Mouse (Mus musculus) heart, embryonic 15.5 days (tissue): Measurements from ENCODE around the gene Arhgap32. TPM values are rescaled to one million over a fixed set of nuclear protein-coding genes. Genes with fewer than 3 reads are reported as not detected.
A peak's percentile ranks its signal among the peaks of the same experiment; 100 is the strongest.
"Not testable (repeated sequence)": the region's sequence is repeated elsewhere in the genome, so short reads cannot be mapped to it uniquely, and the experiment has no call there.

Source experiments
- ATAC-seq: fragments of 200-750 bp; cut with Nextera tagmentation; replicated peaks from 2 replicates; pipeline ENCODE4 v1.8.0; 2017; ENCODE audit warnings: low read depth, moderate TSS enrichment; ENCODE audit not compliant: insufficient number of reproducible peaks, insufficient read depth, low FRiP score
- H3K27ac ChIP-seq: fragments of 300-500 bp; sonication (generic); 2 replicates; pipeline ENCODE4 v1.5.1; 2015; ENCODE audit warnings: mild to moderate bottlenecking, inconsistent platforms
- H3K27me3 ChIP-seq: fragments of 300-500 bp; sonication (generic); 2 replicates; pipeline ENCODE4 v1.6.1; 2015; ENCODE audit warnings: inconsistent platforms
- H3K36me3 ChIP-seq: fragments of 300-500 bp; sonication (generic); 2 replicates; pipeline ENCODE4 v1.6.1; 2015; ENCODE audit warnings: mild to moderate bottlenecking, inconsistent platforms
- H3K4me1 ChIP-seq: fragments of 300-500 bp; sonication (generic); replicated peaks from 2 replicates; pipeline ENCODE4 v1.6.1; 2015; ENCODE audit warnings: inconsistent platforms
- H3K4me2 ChIP-seq: fragments of 300-500 bp; sonication (generic); 2 replicates; pipeline ENCODE4 v1.6.1; 2015; ENCODE audit warnings: inconsistent platforms, mild to moderate bottlenecking, moderate library complexity
- H3K4me3 ChIP-seq: fragments of 300-500 bp; sonication (generic); 2 replicates; pipeline ENCODE4 v1.5.1; 2015; ENCODE audit warnings: mild to moderate bottlenecking, inconsistent platforms
- H3K9ac ChIP-seq: fragments of 300-500 bp; sonication (generic); 2 replicates; pipeline ENCODE4 v1.6.1; 2015; ENCODE audit warnings: mild to moderate bottlenecking, inconsistent platforms
- H3K9me3 ChIP-seq: fragments of 300-500 bp; sonication (generic); replicated peaks from 2 replicates; pipeline ENCODE4 v1.6.1; 2016; ENCODE audit warnings: inconsistent platforms
- WGBS: fragments of 180-500 bp; shearing (Covaris S2); methylation state at CpG from one replicate; pipeline ENCODE4 v1.1.7; 2015; ENCODE audit warnings: mixed read lengths; 5-methylcytosine and 5-hydroxymethylcytosine counted together
- polyA plus RNA-seq: library from polyadenylated mRNA; unstranded; fragments of >200 nt; fragmentation: Nextera tagmentation; extraction: Ambion mirVana; gene quantifications from 2 replicates; pipeline ENCODE4 v1.2.1, GENCODE M21; 2015

Arhgap32 gene
- polyA plus RNA-seq, 1 experiment from 2014 or later = 2.6 TPM

DNA sequence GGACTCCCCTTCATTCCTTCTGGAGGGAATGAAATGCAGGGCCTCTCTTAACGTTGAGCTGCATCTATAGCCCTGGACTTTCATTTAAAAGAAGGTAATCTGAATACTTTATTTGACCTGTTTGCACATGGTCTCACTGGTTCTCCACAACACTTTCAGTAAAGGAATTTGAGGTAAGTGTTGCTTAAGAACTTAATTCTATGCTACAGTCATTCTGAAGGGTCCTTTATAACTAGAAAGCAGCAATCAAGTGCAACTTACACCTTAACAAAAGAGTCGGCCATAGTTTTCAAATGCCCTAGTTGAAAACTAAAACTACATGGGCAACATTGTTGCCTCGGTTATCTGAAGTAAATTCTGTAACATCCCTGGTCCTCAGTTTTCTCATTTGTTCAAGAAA, 43.8 kb downstream of the Arhgap32 start:
- no peak for ATAC-seq
- Histone ChIP-seq H3K27ac (no peak overlapping the region), H3K4me3 (no peak overlapping the region), H3K4me2 (no peak overlapping the region), H3K27me3 (no peaks in the 10 kb centered on the region), H3K4me1 (peaks cover 11% of the 10 kb centered on the region), H3K9ac (no peak overlapping the region), H3K9me3 (no peaks in the 10 kb centered on the region), H3K36me3 (no peaks in the 10 kb centered on the region)
- 76% methylated on average over 3 of the region's 3 CpGs for WGBS

DNA sequence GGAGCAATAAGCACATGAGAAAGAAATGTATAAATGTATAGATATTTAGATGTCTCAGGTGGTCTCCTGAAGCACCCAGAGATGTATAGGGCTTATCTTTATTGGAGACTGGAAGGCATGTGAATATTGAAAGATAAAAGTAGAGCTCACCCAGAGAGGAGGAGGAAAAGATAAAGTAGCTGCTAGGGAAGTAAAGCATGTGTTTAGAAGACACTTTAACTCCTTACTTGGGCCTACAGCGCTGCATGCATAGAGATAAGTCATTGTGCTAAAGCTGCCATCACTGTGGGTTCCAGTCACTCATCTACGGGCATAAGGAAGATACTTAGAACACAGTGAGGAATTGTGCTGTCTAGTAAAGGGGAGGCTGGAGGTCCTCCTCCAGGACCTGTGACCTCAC, 46.9 kb downstream of the Arhgap32 start:
- H3K9me3 ChIP-seq = no peaks in the 10 kb centered on the region
- no peak overlapping the region for H3K27ac ChIP-seq
- ATAC-seq = no peak
- H3K36me3 ChIP-seq = no peaks in the 10 kb centered on the region
- H3K4me3 ChIP-seq = no peak overlapping the region
- no peak overlapping the region for H3K9ac ChIP-seq
- no peaks in the 10 kb centered on the region for H3K27me3 ChIP-seq
- peaks cover 11% of the 10 kb centered on the region for H3K4me1 ChIP-seq
- 48% methylated on average over 2 of the region's 2 CpGs for WGBS
- no peak overlapping the region for H3K4me2 ChIP-seq

DNA sequence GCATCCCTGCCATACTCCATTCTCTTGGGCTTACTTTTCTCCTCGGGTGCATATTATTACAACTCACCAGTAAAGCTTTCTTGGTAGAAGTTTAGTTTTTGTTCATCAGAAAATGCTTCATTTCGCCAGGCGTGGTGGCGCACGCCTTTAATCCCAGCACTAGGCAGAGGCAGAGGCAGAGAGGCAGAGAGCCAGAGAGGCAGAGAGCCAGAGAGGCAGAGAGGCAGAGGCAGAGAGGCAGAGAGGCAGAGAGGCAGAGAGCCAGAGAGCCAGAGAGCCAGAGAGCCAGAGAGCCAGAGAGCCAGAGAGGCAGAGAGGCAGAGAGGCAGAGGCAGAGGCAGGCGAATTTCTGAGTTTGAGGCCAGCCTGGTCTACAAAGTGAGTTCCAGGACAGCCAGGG, 47.9 kb downstream of the Arhgap32 start:
- H3K9me3 ChIP-seq, H3K27me3 ChIP-seq, H3K4me2 ChIP-seq, H3K27ac ChIP-seq, H3K36me3 ChIP-seq, ATAC-seq, H3K9ac ChIP-seq, H3K4me3 ChIP-seq: not testable (repeated sequence)
- WGBS = 77% methylated on average over 6 of the region's 6 CpGs
- peaks cover 11% of the 10 kb centered on the region for H3K4me1 ChIP-seq

DNA sequence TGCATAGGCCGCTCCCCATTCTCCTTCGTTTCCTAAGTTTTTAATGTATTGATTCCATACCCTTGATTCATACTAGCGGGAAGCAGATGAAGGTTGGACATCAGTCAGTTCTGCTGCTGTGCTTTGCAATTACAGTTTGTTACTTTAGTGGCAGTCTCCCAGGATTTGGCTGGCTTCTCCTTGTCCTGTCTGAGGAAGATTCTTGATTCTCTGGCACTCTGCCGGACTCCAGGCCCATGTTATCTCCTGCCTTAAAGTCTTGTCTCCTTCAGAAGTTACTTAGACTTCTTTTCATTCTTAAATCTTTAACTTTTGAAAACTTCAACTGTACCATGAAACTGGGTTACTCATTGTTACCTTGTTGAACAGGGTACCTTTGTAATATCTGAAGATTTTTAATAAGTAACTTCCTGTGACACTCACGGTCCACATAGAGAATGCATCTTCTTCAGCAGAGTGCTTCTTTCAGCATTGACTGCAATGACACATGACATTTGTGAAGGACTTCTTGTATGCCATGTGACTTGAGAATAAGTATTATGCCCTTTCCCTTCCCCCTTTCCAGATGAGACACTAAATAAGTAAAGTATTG, 52.7 kb downstream of the Arhgap32 start:
- no peaks in the 10 kb centered on the region for H3K36me3 ChIP-seq
- no peaks in the 10 kb centered on the region for H3K27me3 ChIP-seq
- no peak for ATAC-seq
- H3K4me2 ChIP-seq = no peak overlapping the region
- no peaks in the 10 kb centered on the region for H3K9me3 ChIP-seq
- 84% methylated on average over 5 of the region's 5 CpGs for WGBS
- H3K27ac ChIP-seq = no peak overlapping the region
- no peak overlapping the region for H3K4me3 ChIP-seq
- H3K4me1 ChIP-seq = no peaks in the 10 kb centered on the region
- no peak overlapping the region for H3K9ac ChIP-seq

DNA sequence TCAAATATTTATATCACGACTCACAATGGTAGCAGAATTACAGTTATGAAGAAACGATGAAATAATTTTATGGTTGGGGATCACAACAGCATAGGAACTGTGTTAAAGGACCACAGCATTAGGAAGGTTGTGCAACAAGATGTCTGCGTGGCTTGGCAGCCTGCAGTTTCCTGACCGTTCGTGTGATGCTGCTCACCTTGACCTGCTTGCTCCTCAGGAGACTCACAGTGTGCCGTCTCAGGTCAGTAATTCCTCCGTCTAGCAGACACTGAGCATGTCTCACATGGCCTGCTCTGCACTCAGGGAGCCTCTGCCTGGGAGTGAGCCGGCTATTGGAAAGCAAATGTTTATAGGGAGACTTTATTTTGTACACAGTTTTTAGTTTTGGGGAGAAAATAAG, 54.8 kb downstream of the Arhgap32 start:
- Histone ChIP-seq H3K9me3 (no peaks in the 10 kb centered on the region), H3K4me1 (no peaks in the 10 kb centered on the region), H3K9ac (no peak overlapping the region), H3K27ac (no peak overlapping the region), H3K4me3 (no peak overlapping the region), H3K36me3 (no peaks in the 10 kb centered on the region), H3K4me2 (no peak overlapping the region), H3K27me3 (no peaks in the 10 kb centered on the region)
- WGBS = 84% methylated on average over 8 of the region's 8 CpGs
- no peak for ATAC-seq

DNA sequence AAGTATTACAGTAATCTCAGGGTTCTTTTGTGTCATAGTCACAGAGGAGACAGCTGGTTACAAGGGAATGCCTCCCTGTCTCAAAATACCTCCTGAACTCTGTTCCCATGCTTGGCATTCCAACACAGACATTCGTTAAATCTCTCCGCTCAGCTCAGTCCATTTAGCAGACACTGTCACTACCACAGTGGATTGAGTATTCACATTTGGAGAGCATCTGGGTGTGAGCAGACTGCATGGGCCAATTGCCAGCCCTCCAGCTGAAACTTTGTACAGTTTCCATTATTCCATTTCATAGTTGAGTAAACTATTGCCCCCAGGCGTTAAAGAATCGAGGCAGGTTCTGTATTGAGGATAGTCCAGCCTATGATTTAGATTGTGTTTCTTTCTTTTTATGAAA, 60.7 kb downstream of the Arhgap32 start:
- ATAC-seq = peak; percentile 35
- H3K4me3 ChIP-seq = no peak overlapping the region
- no peaks in the 10 kb centered on the region for H3K27me3 ChIP-seq
- peak overlapping the region; percentile 42 for H3K27ac ChIP-seq
- no peak overlapping the region for H3K9ac ChIP-seq
- no peaks in the 10 kb centered on the region for H3K9me3 ChIP-seq
- H3K4me2 ChIP-seq = no peak overlapping the region
- 44% methylated on average over 4 of the region's 4 CpGs for WGBS
- H3K36me3 ChIP-seq = no peaks in the 10 kb centered on the region
- peaks cover 6% of the 10 kb centered on the region; the same call in 1 of the 2 replicates for H3K4me1 ChIP-seq

DNA sequence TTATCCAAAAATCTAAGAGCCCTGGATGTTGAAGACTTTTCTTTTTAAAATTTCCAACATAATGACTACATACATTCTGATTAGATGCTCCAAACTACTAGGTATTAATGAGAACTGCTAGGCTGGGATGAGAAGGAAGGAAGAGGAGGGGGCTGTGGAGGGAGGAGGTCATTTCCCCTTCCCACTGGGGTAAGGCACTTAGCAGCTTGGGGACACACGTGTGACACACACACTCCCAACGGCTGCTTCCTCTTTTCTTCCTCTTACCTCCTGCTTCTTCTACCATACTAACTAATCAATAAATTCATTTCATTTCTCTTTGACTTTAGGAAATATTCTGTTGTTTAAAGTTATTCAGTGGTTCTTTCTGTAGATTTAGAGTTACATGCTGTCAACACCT, 65.2 kb downstream of the Arhgap32 start:
- WGBS = 33% methylated on average over 2 of the region's 2 CpGs

DNA sequence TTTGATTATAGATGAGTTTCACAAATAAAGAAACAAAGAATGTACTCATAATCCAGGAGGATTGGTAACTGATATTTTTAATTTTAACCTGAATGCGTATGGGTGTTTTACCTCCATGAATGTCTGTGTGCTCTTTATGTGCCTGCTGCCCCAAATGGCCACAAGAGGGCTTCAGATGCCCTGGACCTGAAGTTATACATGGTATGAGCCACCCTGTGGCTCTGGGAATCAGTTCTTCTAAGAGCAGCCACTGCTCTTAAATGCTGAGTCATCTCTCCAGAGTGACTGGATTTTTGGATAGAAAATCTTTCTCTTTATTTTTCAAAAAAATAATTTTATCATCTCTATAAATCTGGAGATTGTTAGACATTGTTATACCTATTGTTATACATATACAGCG, 70.6 kb downstream of the Arhgap32 start:
- H3K4me3 ChIP-seq = no peak overlapping the region
- no peak overlapping the region for H3K9ac ChIP-seq
- WGBS = 97% methylated on average over 2 of the region's 2 CpGs
- H3K36me3 ChIP-seq = peaks cover 20% of the 10 kb centered on the region; the same call in 1 of the 2 replicates
- no peaks in the 10 kb centered on the region for H3K27me3 ChIP-seq
- ATAC-seq = no peak
- no peak overlapping the region for H3K27ac ChIP-seq
- no peaks in the 10 kb centered on the region for H3K4me1 ChIP-seq
- H3K9me3 ChIP-seq = no peaks in the 10 kb centered on the region
- no peak overlapping the region for H3K4me2 ChIP-seq

More for the DNA sequence above, 65.2 kb downstream of the Arhgap32 start:
- peaks cover 3% of the 10 kb centered on the region; the same call in 1 of the 2 replicates for H3K4me1 ChIP-seq
- H3K9ac ChIP-seq = no peak overlapping the region
- H3K27me3 ChIP-seq = no peaks in the 10 kb centered on the region
- no peak overlapping the region for H3K4me3 ChIP-seq
- peaks cover 20% of the 10 kb centered on the region; the same call in 1 of the 2 replicates for H3K36me3 ChIP-seq
- no peak overlapping the region for H3K4me2 ChIP-seq
- ATAC-seq = no peak
- no peaks in the 10 kb centered on the region for H3K9me3 ChIP-seq
- H3K27ac ChIP-seq = no peak overlapping the region

DNA sequence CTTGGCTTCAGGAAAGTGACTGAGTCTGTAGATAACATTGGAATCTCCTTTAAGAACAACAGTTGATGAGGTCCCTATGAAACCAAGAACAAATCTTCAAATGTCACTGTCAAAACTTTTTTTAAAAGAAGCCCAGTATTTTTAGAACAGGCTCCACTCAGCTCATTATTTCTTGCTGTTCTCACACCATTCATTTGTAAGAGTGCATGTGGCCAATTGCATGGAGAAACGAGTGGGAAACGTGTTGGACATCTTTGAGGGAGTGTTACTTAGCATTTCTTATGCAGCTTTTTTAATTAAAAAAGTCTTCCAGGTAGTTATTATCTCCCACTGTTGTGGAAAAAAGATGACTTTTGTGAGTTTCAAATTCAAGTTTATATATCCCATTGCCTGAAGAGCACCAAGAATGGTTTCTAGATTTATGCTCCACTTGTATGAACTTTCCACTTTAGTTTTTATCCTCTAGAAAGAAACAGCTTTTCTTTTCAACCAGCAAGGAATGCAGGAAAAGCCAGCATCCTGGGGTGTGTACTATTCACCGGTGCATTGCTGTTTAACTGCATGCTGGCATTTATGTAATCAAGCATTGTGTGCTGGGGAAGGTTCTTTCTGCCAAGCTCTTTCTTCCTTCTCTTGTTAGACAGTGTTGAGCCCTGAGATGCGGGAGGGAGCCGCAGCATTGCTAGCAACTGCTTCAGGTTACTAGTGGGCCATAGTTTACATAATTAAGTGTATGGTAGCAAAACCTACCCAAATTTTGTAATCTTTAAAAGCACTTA, 76.5 kb downstream of the Arhgap32 start:
- Histone ChIP-seq H3K9me3 (no peaks in the 10 kb centered on the region), H3K4me1 (no peaks in the 10 kb centered on the region), H3K27ac (no peak overlapping the region), H3K36me3 (no peaks in the 10 kb centered on the region; the same call in 1 of the 2 replicates), H3K4me2 (no peak overlapping the region), H3K4me3 (no peak overlapping the region), H3K9ac (no peak overlapping the region), H3K27me3 (no peaks in the 10 kb centered on the region)
- 73% methylated on average over 5 of the region's 5 CpGs for WGBS
- ATAC-seq = no peak

DNA sequence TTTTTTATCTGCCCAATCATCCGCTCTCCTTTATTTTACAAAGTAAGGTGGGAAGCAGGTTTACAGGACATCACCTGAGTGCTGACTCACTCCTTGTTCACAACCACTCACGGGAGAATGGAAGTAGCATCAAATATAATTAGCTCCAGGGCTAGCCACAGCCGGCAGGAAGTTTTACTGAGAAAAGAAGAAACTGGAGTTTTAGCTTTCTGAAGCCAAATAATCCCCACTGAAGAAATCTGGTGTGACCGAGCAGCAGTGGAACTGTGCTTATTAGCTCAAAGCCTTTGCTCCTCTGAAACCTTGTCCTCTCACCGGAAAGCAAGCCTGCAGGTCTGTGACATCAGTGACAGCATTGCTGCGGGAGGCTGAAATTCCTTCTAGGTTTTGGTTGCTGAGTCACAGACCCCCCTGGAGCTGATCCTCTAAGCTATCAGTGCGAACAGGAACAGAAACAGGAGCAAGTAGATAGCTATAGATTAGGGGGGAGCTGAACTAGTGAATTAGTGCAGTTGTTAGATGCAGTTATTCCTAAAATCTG, 88.6 kb downstream of the Arhgap32 start:
- no peak overlapping the region for H3K27ac ChIP-seq
- H3K4me1 ChIP-seq = no peaks in the 10 kb centered on the region
- H3K4me2 ChIP-seq = no peak overlapping the region
- H3K4me3 ChIP-seq = no peak overlapping the region
- H3K9ac ChIP-seq = no peak overlapping the region
- ATAC-seq = no peak
- H3K27me3 ChIP-seq = no peaks in the 10 kb centered on the region
- 53% methylated on average over 7 of the region's 7 CpGs for WGBS
- no peaks in the 10 kb centered on the region for H3K36me3 ChIP-seq
- no peaks in the 10 kb centered on the region for H3K9me3 ChIP-seq

DNA sequence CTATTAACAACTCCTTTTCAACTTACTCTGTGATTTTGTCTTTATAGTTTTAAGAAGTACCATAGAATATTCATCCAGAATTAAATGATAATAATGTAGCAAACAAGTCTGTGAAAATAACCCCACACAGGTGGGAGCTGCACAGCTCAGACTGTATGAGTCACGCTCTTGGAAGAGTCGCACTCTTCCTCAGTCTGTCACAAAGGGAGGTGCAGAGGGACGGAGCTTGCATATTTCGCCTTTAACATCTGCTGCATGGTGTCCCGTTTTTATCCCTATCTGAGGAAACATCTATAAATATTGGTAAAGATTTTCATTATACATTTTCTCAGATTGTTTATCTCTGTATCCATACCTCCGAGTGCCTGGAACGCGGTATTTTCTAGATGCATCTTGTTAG, 91.2 kb downstream of the Arhgap32 start:
- no peaks in the 10 kb centered on the region for H3K27me3 ChIP-seq
- H3K9me3 ChIP-seq = no peaks in the 10 kb centered on the region
- ATAC-seq = no peak
- no peaks in the 10 kb centered on the region for H3K4me1 ChIP-seq
- H3K4me3 ChIP-seq = no peak overlapping the region
- H3K4me2 ChIP-seq = no peak overlapping the region
- H3K9ac ChIP-seq = no peak overlapping the region
- H3K27ac ChIP-seq = no peak overlapping the region
- no peaks in the 10 kb centered on the region for H3K36me3 ChIP-seq
- WGBS = 84% methylated on average over 8 of the region's 8 CpGs

DNA sequence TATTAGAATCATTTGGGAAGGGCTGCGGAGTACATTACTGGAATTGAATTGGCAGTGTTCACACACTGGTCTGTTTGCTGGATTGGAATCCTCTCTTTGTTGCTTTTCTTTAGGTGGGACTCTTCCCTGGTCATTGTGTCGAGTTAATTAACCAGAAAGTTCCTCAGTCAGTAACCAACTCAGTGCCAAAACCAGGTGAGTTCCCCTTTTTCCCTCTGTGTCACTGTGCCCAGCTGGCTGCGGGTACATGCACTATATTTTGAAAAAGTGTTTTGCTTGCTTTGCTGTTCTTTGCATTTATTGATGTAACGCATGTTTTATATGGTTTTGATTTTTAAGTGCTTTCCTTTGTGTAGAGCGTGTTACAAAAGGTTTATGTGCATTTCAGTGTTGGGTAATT, 92.1 kb downstream of the Arhgap32 start:
- no peak overlapping the region for H3K4me3 ChIP-seq
- no peak for ATAC-seq
- H3K4me1 ChIP-seq = no peaks in the 10 kb centered on the region
- H3K36me3 ChIP-seq = no peaks in the 10 kb centered on the region
- no peaks in the 10 kb centered on the region for H3K27me3 ChIP-seq
- no peak overlapping the region for H3K4me2 ChIP-seq
- no peak overlapping the region for H3K27ac ChIP-seq
- H3K9me3 ChIP-seq = no peaks in the 10 kb centered on the region
- H3K9ac ChIP-seq = no peak overlapping the region
- 83% methylated on average over 5 of the region's 5 CpGs for WGBS
